ENCODE assay signal across 15 mouse cellular contexts in genomic region chr13:100581701-100582100, GRCm38 (mm10). TPM values are rescaled to one million over a fixed set of nuclear protein-coding genes. Genes with fewer than 3 reads are reported as not detected.
DNase-seq lines count a peak whose midpoint lies in the region; ATAC-seq lines count a peak whose summit lies in the region.
"Had no signal": no experiment of that assay in that cellular context is flagged by ENCODE, and none has a peak within 500 bp of the region (broad histone marks: within the 10 kb centered on the region; RNA-seq: fewer than 3 reads in every experiment).

No protein-coding gene starts in this region.

- H3K27ac ChIP-seq in hindbrain, embryonic 12.5 days: no peak overlapping the region
- H3K27ac ChIP-seq: embryonic facial prominence, embryonic 10.5 days; forebrain, embryonic 10.5 days; hindbrain, embryonic 15.5 days had no signal

- H3K4me1 ChIP-seq in hindbrain, embryonic 12.5 days: peaks cover 4% of the 10 kb centered on the region; the same call in 1 of the 2 replicates
- H3K4me1 ChIP-seq: hindbrain, embryonic 15.5 days had no signal

- no peak for ATAC-seq in hindbrain, embryonic 12.5 days (ENCODE audit: low FRiP score)
- no peak for ATAC-seq in CD4-positive, CD25-positive, alpha-beta regulatory T cell, adult 4 months

- WGBS in hindbrain, embryonic 12.5 days: 33% methylated on average over 3 of the region's 3 CpGs

- no peaks in the 10 kb centered on the region for H3K9me3 ChIP-seq in hindbrain, embryonic 12.5 days (replicated peaks)
- H3K9me3 ChIP-seq: embryonic facial prominence, embryonic 10.5 days; forebrain, embryonic 10.5 days; hindbrain, embryonic 15.5 days had no signal

- H3K36me3 ChIP-seq in hindbrain, embryonic 12.5 days: no peaks in the 10 kb centered on the region
- H3K36me3 ChIP-seq: embryonic facial prominence, embryonic 10.5 days; forebrain, embryonic 10.5 days; hindbrain, embryonic 15.5 days had no signal

- DNase-seq in adrenal gland, postnatal 36 days: peak; percentile 25 to 28
- no peak for DNase-seq in adrenal gland, postnatal 25 days
- DNase-seq in lung, postnatal 36 days: peak; percentile 32
- DNase-seq in lung, postnatal 4 days: no peak
- DNase-seq in heart, postnatal 4 days: peak; percentile 48
- DNase-seq in kidney, postnatal 4 days: peak; percentile 41 to 59
- DNase-seq: B cell, adult 2 months; cerebellum, adult 9-11 months; left cerebral cortex, postnatal 4 days; thymus, postnatal 4 days had no signal

- H3K4me2 ChIP-seq in hindbrain, embryonic 12.5 days (replicated peaks): no peak overlapping the region
- H3K4me2 ChIP-seq: hindbrain, embryonic 15.5 days had no signal

- no peaks in the 10 kb centered on the region for H3K27me3 ChIP-seq in hindbrain, embryonic 12.5 days
- H3K27me3 ChIP-seq: hindbrain, embryonic 15.5 days had no signal

- no peak overlapping the region for H3K9ac ChIP-seq in hindbrain, embryonic 12.5 days
- H3K9ac ChIP-seq: hindbrain, embryonic 15.5 days had no signal

- H3K4me3 ChIP-seq in hindbrain, embryonic 12.5 days: no peak overlapping the region
- H3K4me3 ChIP-seq: embryonic facial prominence, embryonic 10.5 days; forebrain, embryonic 10.5 days; hindbrain, embryonic 15.5 days had no signal

RNA-seq across cellular contexts. Expression of gene Ocln, which starts 29.2 kb away (rescaled TPM):
- total RNA-seq in adrenal gland, postnatal 36 days (2021): 10 to 100 TPM in 1 of 2 experiments, 1 to 10 TPM in 1; 6.7 to 14.4 TPM
- total RNA-seq in adrenal gland, postnatal 25 days (2021): 9.5 and 10.7 TPM in 2 replicates
- total RNA-seq in heart, postnatal 4 days (2021): 1 to 10 TPM; 1.6 TPM
- 6.4 and 8.1 TPM in 2 replicates for polyA plus RNA-seq in hindbrain, embryonic 12.5 days (2016; fragmentation: Nextera tagmentation; extraction: Ambion mirVana)
- polyA plus RNA-seq in CD4-positive, CD25-positive, alpha-beta regulatory T cell, adult 4 months (2017; shearing (Covaris generic)): under 1 TPM; 0.69 to 0.82 TPM

RNA-seq across cellular contexts. Expression of gene Marveld2, which starts 35.1 kb away (rescaled TPM):
- total RNA-seq in adrenal gland, postnatal 36 days (2021): under 1 TPM; 0.56 to 0.76 TPM
- total RNA-seq in adrenal gland, postnatal 25 days (2021): 0.61 and 0.86 TPM in 2 replicates
- 1 to 10 TPM; 1.7 to 2.0 TPM for total RNA-seq in heart, postnatal 4 days (2021)
- polyA plus RNA-seq in hindbrain, embryonic 12.5 days (2016; fragmentation: Nextera tagmentation; extraction: Ambion mirVana): 3.4 and 4.2 TPM in 2 replicates
- polyA plus RNA-seq in CD4-positive, CD25-positive, alpha-beta regulatory T cell, adult 4 months (2017; shearing (Covaris generic)): 1 to 10 TPM; 4.5 to 8.1 TPM

Comparison
In these comparisons a context has a peak if more than half of its experiments do, and no peak if none do; other contexts are left out.
1. DNase-seq: peak in adrenal gland, postnatal 36 days (2 of 2), lung, postnatal 36 days (single experiment), heart, postnatal 4 days (single experiment) and kidney, postnatal 4 days (2 of 2); none in adrenal gland, postnatal 25 days (single experiment) and lung, postnatal 4 days (0 of 2).